Mouse (Mus musculus) CD4-positive, CD25-positive, alpha-beta regulatory T cell, adult 4 months (primary cell): ENCODE measurements around the gene Cux1. TPM values are rescaled to one million over a fixed set of nuclear protein-coding genes. Genes with fewer than 3 reads are reported as not detected.

Experiments
- ATAC-seq: one replicate; pipeline ENCODE4 v1.8.0; 2017
- polyA plus RNA-seq, 2 experiments: library from polyadenylated mRNA; unstranded; fragments of 100-300 nt; shearing (Covaris generic); gene quantifications; one replicate each; pipeline ENCODE4 v1.2.1; 2017

The Cux1 gene
- polyA plus RNA-seq, 2 experiments from 2014 or later: 48.1 to 69.0 TPM

- ATAC-seq: no peak
Observed at GRCm38 (mm10) chr5:136502491-136503086, 64.7 kb downstream of the Cux1 start.

- ATAC-seq: no peak
Observed at GRCm38 (mm10) chr5:136500307-136500871, 66.9 kb downstream of the Cux1 start.

- no peak for ATAC-seq
Observed at GRCm38 (mm10) chr5:136499316-136499715, 68.0 kb downstream of the Cux1 start.

- no peak for ATAC-seq
Observed at GRCm38 (mm10) chr5:136498741-136499140, 68.5 kb downstream of the Cux1 start.

- ATAC-seq: no peak
Observed at GRCm38 (mm10) chr5:136497301-136497700, 70.0 kb downstream of the Cux1 start.

- no peak for ATAC-seq
Observed at GRCm38 (mm10) chr5:136495581-136495980, 71.7 kb downstream of the Cux1 start.

- ATAC-seq: no peak
Observed at GRCm38 (mm10) chr5:136494927-136495326, 72.4 kb downstream of the Cux1 start.

GRCm38 (mm10) chr5:136494288-136494687, 73.0 kb downstream of the Cux1 start:
- ATAC-seq: no peak

GRCm38 (mm10) chr5:136489450-136489849, 77.8 kb downstream of the Cux1 start:
- ATAC-seq: no peak

- no peak for ATAC-seq
Observed at GRCm38 (mm10) chr5:136488721-136489120, 78.6 kb downstream of the Cux1 start.

GRCm38 (mm10) chr5:136488223-136488622, 79.1 kb downstream of the Cux1 start:
- ATAC-seq: no peak

- ATAC-seq: no peak
Observed at GRCm38 (mm10) chr5:136487397-136488093, 79.7 kb downstream of the Cux1 start.

- ATAC-seq: no peak
Observed at GRCm38 (mm10) chr5:136486401-136486800, 80.9 kb downstream of the Cux1 start.

- no peak for ATAC-seq
Observed at GRCm38 (mm10) chr5:136485397-136485796, 81.9 kb downstream of the Cux1 start.

- no peak for ATAC-seq
Observed at GRCm38 (mm10) chr5:136482434-136482833, 84.9 kb downstream of the Cux1 start.

GRCm38 (mm10) chr5:136480541-136480940, 86.7 kb downstream of the Cux1 start:
- ATAC-seq: no peak

- ATAC-seq: no peak
Observed at GRCm38 (mm10) chr5:136479801-136480200, 87.5 kb downstream of the Cux1 start.

- no peak for ATAC-seq
Observed at GRCm38 (mm10) chr5:136479024-136479763, 88.1 kb downstream of the Cux1 start.

GRCm38 (mm10) chr5:136476272-136476671, 91.0 kb downstream of the Cux1 start:
- ATAC-seq: no peak

GRCm38 (mm10) chr5:136475161-136475560, 92.1 kb downstream of the Cux1 start:
- no peak for ATAC-seq

- no peak for ATAC-seq
Observed at GRCm38 (mm10) chr5:136474086-136474485, 93.2 kb downstream of the Cux1 start.

GRCm38 (mm10) chr5:136473337-136473736, 94.0 kb downstream of the Cux1 start:
- ATAC-seq: no peak

- ATAC-seq: no peak
Observed at GRCm38 (mm10) chr5:136472846-136473245, 94.4 kb downstream of the Cux1 start.
